Mouse (Mus musculus): ENCODE measurements around the gene Ralgapa1. TPM values are rescaled to one million over a fixed set of nuclear protein-coding genes. Genes with fewer than 3 reads are reported as not detected.
"Not testable (repeated sequence)": the region's sequence is repeated elsewhere in the genome, so short reads cannot be mapped to it uniquely, and the experiment has no call there.

Ralgapa1 gene
- polyA plus RNA-seq, 1 experiment, result 3.6 TPM

- no peaks in the 10 kb centered on the region for H3K36me3 ChIP-seq (ENCODE audit: control insufficient read depth, insufficient read depth)
- no peaks in the 10 kb centered on the region for H3K27me3 ChIP-seq (ENCODE audit: control insufficient read depth, insufficient read depth, insufficient read length)
- no peaks in the 10 kb centered on the region for H3K79me2 ChIP-seq (ENCODE audit: control insufficient read depth, insufficient read depth)
- H3ac ChIP-seq (ENCODE audit: control insufficient read depth, insufficient read length, low read depth), result no peak overlapping the region
- TF ChIP-seq USF1 (IDR thresholded peaks at IDR 0.05; ENCODE audit: low read depth), result no peak
- TF ChIP-seq CEBPB (IDR thresholded peaks at IDR 0.05; ENCODE audit: low read depth), result no peak
- no peak for TF ChIP-seq MYOG (IDR thresholded peaks at IDR 0.05; ENCODE audit: control insufficient read depth, extremely low read depth, insufficient read length)
- no peak for TF ChIP-seq FOSL1 (IDR thresholded peaks at IDR 0.05; ENCODE audit: insufficient read depth, low read length, poor library complexity, severe bottlenecking)
- no peak for TF ChIP-seq MYOD1 (IDR thresholded peaks at IDR 0.05; ENCODE audit: control insufficient read depth, insufficient read length, low read depth)
- no peak for TF ChIP-seq MAX (IDR thresholded peaks at IDR 0.05)
- TF ChIP-seq CTCF (IDR thresholded peaks at IDR 0.05; ENCODE audit: control insufficient read depth, insufficient read depth, insufficient read length), result no peak
- no peaks in the 10 kb centered on the region for H3K79me3 ChIP-seq (ENCODE audit: low read depth)
- no peak overlapping the region for H3K4me3 ChIP-seq (ENCODE audit: insufficient read depth, poor library complexity, severe bottlenecking)
Observed at GRCm38 (mm10) chr12:55564187-55564963, 256.6 kb downstream of the Ralgapa1 start.

GRCm38 (mm10) chr12:55563742-55564141, 257.2 kb downstream of the Ralgapa1 start:
- no peaks in the 10 kb centered on the region for H3K27me3 ChIP-seq (ENCODE audit: control insufficient read depth, insufficient read depth, insufficient read length)
- TF ChIP-seq MYOG (IDR thresholded peaks at IDR 0.05; ENCODE audit: control insufficient read depth, extremely low read depth, insufficient read length), result no peak
- no peak for TF ChIP-seq USF1 (IDR thresholded peaks at IDR 0.05; ENCODE audit: low read depth)
- no peak for TF ChIP-seq CEBPB (IDR thresholded peaks at IDR 0.05; ENCODE audit: low read depth)
- no peak for TF ChIP-seq FOSL1 (IDR thresholded peaks at IDR 0.05; ENCODE audit: insufficient read depth, low read length, poor library complexity, severe bottlenecking)
- no peak for TF ChIP-seq CTCF (IDR thresholded peaks at IDR 0.05; ENCODE audit: control insufficient read depth, insufficient read depth, insufficient read length)
- no peak for TF ChIP-seq MYOD1 (IDR thresholded peaks at IDR 0.05; ENCODE audit: control insufficient read depth, insufficient read length, low read depth)
- TF ChIP-seq MAX (IDR thresholded peaks at IDR 0.05), result no peak
- no peaks in the 10 kb centered on the region for H3K79me3 ChIP-seq (ENCODE audit: low read depth)
- no peak overlapping the region for H3K4me3 ChIP-seq (ENCODE audit: insufficient read depth, poor library complexity, severe bottlenecking)
- H3ac ChIP-seq (ENCODE audit: control insufficient read depth, insufficient read length, low read depth), result no peak overlapping the region
- no peaks in the 10 kb centered on the region for H3K36me3 ChIP-seq (ENCODE audit: control insufficient read depth, insufficient read depth)
- H3K79me2 ChIP-seq (ENCODE audit: control insufficient read depth, insufficient read depth), result no peaks in the 10 kb centered on the region

- TF ChIP-seq MYOD1 (IDR thresholded peaks at IDR 0.05; ENCODE audit: control insufficient read depth, insufficient read length, low read depth), result no peak
- no peak for TF ChIP-seq FOSL1 (IDR thresholded peaks at IDR 0.05; ENCODE audit: insufficient read depth, low read length, poor library complexity, severe bottlenecking)
- TF ChIP-seq CTCF (IDR thresholded peaks at IDR 0.05; ENCODE audit: control insufficient read depth, insufficient read depth, insufficient read length), result no peak
- TF ChIP-seq MAX (IDR thresholded peaks at IDR 0.05), result no peak
- no peak for TF ChIP-seq USF1 (IDR thresholded peaks at IDR 0.05; ENCODE audit: low read depth)
- TF ChIP-seq MYOG (IDR thresholded peaks at IDR 0.05; ENCODE audit: control insufficient read depth, extremely low read depth, insufficient read length), result no peak
- no peak for TF ChIP-seq CEBPB (IDR thresholded peaks at IDR 0.05; ENCODE audit: low read depth)
- Histone ChIP-seq H3K36me3 (ENCODE audit: control insufficient read depth, insufficient read depth) (no peaks in the 10 kb centered on the region), H3K27me3 (ENCODE audit: control insufficient read depth, insufficient read depth, insufficient read length) (no peaks in the 10 kb centered on the region), H3K79me3 (ENCODE audit: low read depth) (no peaks in the 10 kb centered on the region), H3K79me2 (ENCODE audit: control insufficient read depth, insufficient read depth) (no peaks in the 10 kb centered on the region), H3ac (ENCODE audit: control insufficient read depth, insufficient read length, low read depth) (no peak overlapping the region), H3K4me3 (ENCODE audit: insufficient read depth, poor library complexity, severe bottlenecking) (no peak overlapping the region)
Observed at GRCm38 (mm10) chr12:55560025-55560690, 260.8 kb downstream of the Ralgapa1 start.

- no peaks in the 10 kb centered on the region for H3K27me3 ChIP-seq (ENCODE audit: control insufficient read depth, insufficient read depth, insufficient read length)
- H3K36me3 ChIP-seq (ENCODE audit: control insufficient read depth, insufficient read depth), result no peaks in the 10 kb centered on the region
- no peak overlapping the region for H3ac ChIP-seq (ENCODE audit: control insufficient read depth, insufficient read length, low read depth)
- no peaks in the 10 kb centered on the region for H3K79me3 ChIP-seq (ENCODE audit: low read depth)
- H3K4me3 ChIP-seq (ENCODE audit: insufficient read depth, poor library complexity, severe bottlenecking), result no peak overlapping the region
- TF ChIP-seq CEBPB (IDR thresholded peaks at IDR 0.05; ENCODE audit: low read depth) (no peak), MAX (IDR thresholded peaks at IDR 0.05) (no peak), MYOD1 (IDR thresholded peaks at IDR 0.05; ENCODE audit: control insufficient read depth, insufficient read length, low read depth) (no peak), CTCF (IDR thresholded peaks at IDR 0.05; ENCODE audit: control insufficient read depth, insufficient read depth, insufficient read length) (no peak), FOSL1 (IDR thresholded peaks at IDR 0.05; ENCODE audit: insufficient read depth, low read length, poor library complexity, severe bottlenecking) (no peak), MYOG (IDR thresholded peaks at IDR 0.05; ENCODE audit: control insufficient read depth, extremely low read depth, insufficient read length) (no peak), USF1 (IDR thresholded peaks at IDR 0.05; ENCODE audit: low read depth) (no peak)
- H3K79me2 ChIP-seq (ENCODE audit: control insufficient read depth, insufficient read depth), result no peaks in the 10 kb centered on the region
Observed at GRCm38 (mm10) chr12:55559184-55559855, 261.6 kb downstream of the Ralgapa1 start.

GRCm38 (mm10) chr12:55557866-55558265, 263.1 kb downstream of the Ralgapa1 start:
- Histone ChIP-seq H3ac (ENCODE audit: control insufficient read depth, insufficient read length, low read depth) (no peak overlapping the region), H3K79me2 (ENCODE audit: control insufficient read depth, insufficient read depth) (no peaks in the 10 kb centered on the region), H3K79me3 (ENCODE audit: low read depth) (no peaks in the 10 kb centered on the region), H3K27me3 (ENCODE audit: control insufficient read depth, insufficient read depth, insufficient read length) (no peaks in the 10 kb centered on the region), H3K36me3 (ENCODE audit: control insufficient read depth, insufficient read depth) (no peaks in the 10 kb centered on the region), H3K4me3 (ENCODE audit: insufficient read depth, poor library complexity, severe bottlenecking) (no peak overlapping the region)
- TF ChIP-seq CEBPB (IDR thresholded peaks at IDR 0.05; ENCODE audit: low read depth) (no peak), USF1 (IDR thresholded peaks at IDR 0.05; ENCODE audit: low read depth) (no peak)

GRCm38 (mm10) chr12:55554901-55555300, 266.1 kb downstream of the Ralgapa1 start:
- H3K79me3 ChIP-seq (ENCODE audit: low read depth); H3ac ChIP-seq (ENCODE audit: control insufficient read depth, insufficient read length, low read depth); H3K27me3 ChIP-seq (ENCODE audit: control insufficient read depth, insufficient read depth, insufficient read length); H3K4me3 ChIP-seq (ENCODE audit: insufficient read depth, poor library complexity, severe bottlenecking); H3K79me2 ChIP-seq (ENCODE audit: control insufficient read depth, insufficient read depth); H3K36me3 ChIP-seq (ENCODE audit: control insufficient read depth, insufficient read depth): not testable (repeated sequence)

Data from C2C12 (cell line).